Mouse (Mus musculus) midbrain, embryonic 11.5 days (tissue): Measurements from ENCODE around the gene Ube3b. TPM values are rescaled to one million over a fixed set of nuclear protein-coding genes. Genes with fewer than 3 reads are reported as not detected.

Experiments used
- ATAC-seq: fragments of 200-750 bp; cut with Nextera tagmentation; 2 replicates; pipeline ENCODE4 v1.8.0; 2017; ENCODE audit warnings: moderate TSS enrichment, moderate library complexity; ENCODE audit not compliant: low FRiP score
- DNase-seq: peaks from one replicate; pipeline ENCODE4 v3.0.0; 2015; ENCODE audit warnings: low spot score; ENCODE audit errors: missing footprints
- H3K27ac ChIP-seq: fragments of 300-500 bp; sonication (generic); 2 replicates; pipeline ENCODE4 v1.5.1; 2014; ENCODE audit warnings: low read depth, low read length
- H3K27me3 ChIP-seq: fragments of 300-500 bp; sonication (generic); 2 replicates; pipeline ENCODE4 v1.6.1; 2014; ENCODE audit warnings: mild to moderate bottlenecking, low read length, moderate library complexity, mixed read lengths; ENCODE audit not compliant: control insufficient read depth, insufficient read depth
- H3K36me3 ChIP-seq: fragments of 300-500 bp; sonication (generic); 2 replicates; pipeline ENCODE4 v1.6.1; 2014; ENCODE audit warnings: mild to moderate bottlenecking, low read length, moderate library complexity, mixed read lengths; ENCODE audit not compliant: control insufficient read depth, insufficient read depth
- H3K4me1 ChIP-seq: fragments of 300-500 bp; sonication (generic); 2 replicates; pipeline ENCODE4 v1.6.1; 2014; ENCODE audit warnings: low read length; ENCODE audit not compliant: control insufficient read depth, insufficient read depth
- H3K4me2 ChIP-seq: fragments of 300-500 bp; sonication (generic); 2 replicates; pipeline ENCODE4 v1.6.1; 2014; ENCODE audit warnings: mild to moderate bottlenecking, moderate library complexity
- H3K4me3 ChIP-seq: fragments of 300-500 bp; sonication (generic); 2 replicates; pipeline ENCODE4 v1.5.1; 2014; ENCODE audit warnings: low read depth, low read length
- H3K9ac ChIP-seq: fragments of 300-500 bp; sonication (generic); 2 replicates; pipeline ENCODE4 v1.6.1; 2014; ENCODE audit warnings: low read length
- H3K9me3 ChIP-seq: fragments of 300-500 bp; sonication (generic); 2 replicates; pipeline ENCODE4 v1.6.1; 2016; ENCODE audit warnings: low read length; ENCODE audit not compliant: control insufficient read depth
- WGBS: fragments of 180-500 bp; shearing (Covaris S2); extraction: QIAGEN DNeasy Blood & Tissue Kit; methylation state at CpG from one replicate; pipeline ENCODE4 v1.1.7; 2014; 5-methylcytosine and 5-hydroxymethylcytosine counted together
- polyA plus RNA-seq: library from polyadenylated mRNA; unstranded; fragments of >200 nt; fragmentation: Nextera tagmentation; extraction: Ambion mirVana; gene quantifications from 2 replicates; pipeline ENCODE4 v1.2.1, GENCODE M21; 2014

Gene Ube3b
- polyA plus RNA-seq, 1 experiment from 2014 or later, result 49.7 TPM

- peaks cover 22% of the 10 kb centered on the region for H3K36me3 ChIP-seq
- H3K9me3 ChIP-seq, result no peaks in the 10 kb centered on the region
- H3K9ac ChIP-seq, result no peak overlapping the region
- H3K4me1 ChIP-seq, result no peaks in the 10 kb centered on the region; the same call in 1 of the 2 replicates
- DNase-seq (no peak), ATAC-seq (no peak)
- H3K27me3 ChIP-seq, result no peaks in the 10 kb centered on the region
- no peak overlapping the region for H3K4me2 ChIP-seq
- H3K4me3 ChIP-seq, result no peak overlapping the region
- no peak overlapping the region for H3K27ac ChIP-seq
- WGBS, result 76% methylated on average over 25 of the region's 25 CpGs
Observed at GRCm38 (mm10) chr5:114371731-114372473, 8.5 kb upstream of the Ube3b start.

GRCm38 (mm10) chr5:114372565-114372964 is 7.8 kb upstream of the Ube3b start:
- H3K9ac ChIP-seq, result no peak overlapping the region
- no peak overlapping the region for H3K27ac ChIP-seq
- DNase-seq, result no peak
- H3K4me3 ChIP-seq, result no peak overlapping the region
- no peak for ATAC-seq
- H3K4me2 ChIP-seq, result no peak overlapping the region
- H3K36me3 ChIP-seq, result peaks cover 20% of the 10 kb centered on the region
- H3K27me3 ChIP-seq, result no peaks in the 10 kb centered on the region
- peaks cover under 1% of the 10 kb centered on the region for H3K4me1 ChIP-seq
- H3K9me3 ChIP-seq, result no peaks in the 10 kb centered on the region
- WGBS, result 31% methylated on average over 11 of the region's 11 CpGs

GRCm38 (mm10) chr5:114373174-114373573 is 7.2 kb upstream of the Ube3b start:
- Histone ChIP-seq H3K27ac (no peak overlapping the region), H3K9ac (no peak overlapping the region), H3K4me1 (peaks cover 5% of the 10 kb centered on the region), H3K4me3 (no peak overlapping the region), H3K4me2 (no peak overlapping the region), H3K9me3 (no peaks in the 10 kb centered on the region), H3K36me3 (peaks cover 14% of the 10 kb centered on the region), H3K27me3 (no peaks in the 10 kb centered on the region)
- no peak for ATAC-seq
- no peak for DNase-seq
- WGBS, result 73% methylated on average over 11 of the region's 11 CpGs

GRCm38 (mm10) chr5:114373581-114373980 is 6.8 kb upstream of the Ube3b start:
- no peak overlapping the region for H3K4me3 ChIP-seq
- peaks cover 8% of the 10 kb centered on the region for H3K4me1 ChIP-seq
- H3K9me3 ChIP-seq, result no peaks in the 10 kb centered on the region
- DNase-seq (no peak), ATAC-seq (no peak)
- no peaks in the 10 kb centered on the region for H3K27me3 ChIP-seq
- WGBS, result 88% methylated on average over 9 of the region's 9 CpGs
- H3K4me2 ChIP-seq, result no peak overlapping the region
- H3K27ac ChIP-seq, result no peak overlapping the region
- no peak overlapping the region for H3K9ac ChIP-seq
- H3K36me3 ChIP-seq, result peaks cover 13% of the 10 kb centered on the region

GRCm38 (mm10) chr5:114374409-114375213 is 5.8 kb upstream of the Ube3b start:
- Histone ChIP-seq H3K4me2 (no peak overlapping the region), H3K4me3 (no peak overlapping the region), H3K9me3 (no peaks in the 10 kb centered on the region), H3K27ac (no peak overlapping the region), H3K27me3 (no peaks in the 10 kb centered on the region), H3K9ac (no peak overlapping the region), H3K4me1 (peaks cover 16% of the 10 kb centered on the region), H3K36me3 (peaks cover 13% of the 10 kb centered on the region)
- 90% methylated on average over 23 of the region's 23 CpGs for WGBS
- ATAC-seq, result no peak
- no peak for DNase-seq

DNA sequence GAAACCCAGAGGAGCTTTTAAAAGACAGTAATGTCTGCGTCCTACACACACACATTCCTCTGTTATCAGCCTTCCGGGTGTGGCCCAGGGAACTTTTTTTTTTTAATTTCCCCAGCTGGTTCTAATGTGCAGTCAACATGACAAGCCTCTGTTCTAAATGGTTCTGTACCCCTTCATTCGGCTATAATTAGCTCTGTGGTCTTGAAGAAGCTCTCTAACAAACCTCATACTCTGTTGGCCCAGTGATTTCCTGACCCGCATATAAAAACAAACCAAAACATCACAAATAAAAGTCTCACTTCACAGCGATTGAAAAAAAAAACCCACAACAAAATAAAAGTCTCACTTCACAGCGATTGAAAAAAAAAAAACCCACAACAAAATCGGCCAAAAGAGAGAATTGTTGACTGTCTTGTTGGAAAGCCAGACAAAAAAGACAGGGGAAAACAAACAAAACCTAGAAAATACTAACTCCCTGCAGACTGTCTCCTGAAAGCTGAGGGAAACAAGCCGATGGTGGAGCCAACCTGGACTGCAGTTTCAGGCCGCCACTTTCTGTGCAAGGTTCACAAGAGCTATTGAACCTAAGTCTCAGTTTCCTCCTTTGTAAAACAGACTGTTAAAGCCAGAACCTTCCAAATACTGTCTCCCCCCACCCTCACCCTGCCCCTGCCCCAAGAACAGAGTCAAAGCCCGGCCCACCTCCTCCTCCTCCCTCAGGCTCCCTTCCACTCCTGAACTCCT is 2.1 kb upstream of the Ube3b start:
- Histone ChIP-seq H3K9ac (no peak overlapping the region), H3K9me3 (no peaks in the 10 kb centered on the region), H3K4me1 (peaks cover 29% of the 10 kb centered on the region), H3K27ac (no peak overlapping the region), H3K4me3 (peak overlapping the region; percentile 96), H3K4me2 (peak overlapping the region; percentile 85), H3K27me3 (no peaks in the 10 kb centered on the region), H3K36me3 (peaks cover 4% of the 10 kb centered on the region; the same call in 1 of the 2 replicates)
- no peak for ATAC-seq
- WGBS, result 76% methylated on average over 10 of the region's 10 CpGs
- DNase-seq, result no peak

GRCm38 (mm10) chr5:114378936-114379335 is 1.5 kb upstream of the Ube3b start:
- Histone ChIP-seq H3K4me2 (peak overlapping the region; percentile 85), H3K27ac (no peak overlapping the region), H3K9me3 (no peaks in the 10 kb centered on the region), H3K27me3 (no peaks in the 10 kb centered on the region), H3K9ac (peak overlapping the region; percentile 97), H3K36me3 (peaks cover 3% of the 10 kb centered on the region; the same call in 1 of the 2 replicates), H3K4me1 (peaks cover 29% of the 10 kb centered on the region), H3K4me3 (peak overlapping the region; percentile 96)
- DNase-seq, result no peak
- ATAC-seq, result no peak
- 26% methylated on average over 6 of the region's 6 CpGs for WGBS

DNA sequence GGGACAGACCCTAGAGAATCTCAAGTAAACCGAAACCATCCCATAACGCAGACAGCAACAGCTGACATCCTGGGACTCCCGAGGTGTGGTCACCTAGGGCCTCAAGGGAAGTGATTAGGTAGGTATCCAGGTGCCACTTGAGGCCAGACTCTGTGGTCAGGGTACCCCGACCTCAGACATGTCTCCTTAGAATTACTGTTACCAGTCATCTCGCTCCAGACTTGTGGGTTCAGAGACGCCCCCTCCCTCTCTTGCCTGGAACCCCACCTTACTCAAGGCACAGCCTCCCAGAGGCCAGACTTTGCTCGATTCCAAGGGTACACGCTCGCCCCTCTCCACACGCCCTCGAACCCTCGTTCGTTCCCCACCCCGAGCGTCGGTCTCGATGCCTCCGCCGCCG is 644 bp upstream of the Ube3b start:
- peak overlapping the region; percentile 97 for H3K9ac ChIP-seq
- ATAC-seq (peak; percentile 41), DNase-seq (peak; percentile 90)
- H3K4me2 ChIP-seq, result peak overlapping the region; percentile 85
- H3K4me1 ChIP-seq, result peaks cover 29% of the 10 kb centered on the region
- H3K4me3 ChIP-seq, result peak overlapping the region; percentile 96
- H3K27ac ChIP-seq, result peak overlapping the region; percentile 71; the same call in 1 of the 2 replicates
- no peaks in the 10 kb centered on the region for H3K9me3 ChIP-seq
- 0 out of 2 replicates have a peak, but pooled peaks cover under 1% of the 10 kb centered on the region for H3K36me3 ChIP-seq
- no peaks in the 10 kb centered on the region for H3K27me3 ChIP-seq
- WGBS, result 2% methylated on average over 20 of the region's 20 CpGs
